Mouse (Mus musculus) adrenal gland, postnatal 36 days (tissue): ENCODE data around the gene Ankrd42. TPM values are rescaled to one million over a fixed set of nuclear protein-coding genes. Genes with fewer than 3 reads are reported as not detected.
A peak's percentile ranks its signal among the peaks of the same experiment; 100 is the strongest.

Experiments
- DNase-seq, 2 experiments: peaks; one replicate each; pipeline ENCODE4 v3.0.0; 2021; ENCODE audit warnings: mixed read lengths in 1 of 2
- long read RNA-seq, 2 experiments: library from polyadenylated mRNA; stranded (forward); transcript quantifications; one replicate each; pipeline ENCODE4 v2.0.0; 2021; ENCODE audit warnings: borderline sequencing depth in 2 of 2
- total RNA-seq, 2 experiments: library from RNA; stranded (reverse); gene quantifications; 2 replicates each; pipeline ENCODE4 v1.2.3; 2021

The Ankrd42 gene
- 1 to 10 TPM; 8.1 to 9.0 TPM for total RNA-seq
- long read RNA-seq, experiment 1, transcript Ankrd42-202 (12 exons, 2,782 nt): major isoform, 7 of 8 reads
- long read RNA-seq, experiment 1, partial matches to known transcripts: 1 of 8 reads
- long read RNA-seq, experiment 1, other reads (novel, unspliced or antisense): 0 of 8 reads
- long read RNA-seq, experiment 2, partial matches to known transcripts: 0 of 3 reads
- long read RNA-seq, experiment 2, other reads (novel, unspliced or antisense): 1 of 3 reads

DNA sequence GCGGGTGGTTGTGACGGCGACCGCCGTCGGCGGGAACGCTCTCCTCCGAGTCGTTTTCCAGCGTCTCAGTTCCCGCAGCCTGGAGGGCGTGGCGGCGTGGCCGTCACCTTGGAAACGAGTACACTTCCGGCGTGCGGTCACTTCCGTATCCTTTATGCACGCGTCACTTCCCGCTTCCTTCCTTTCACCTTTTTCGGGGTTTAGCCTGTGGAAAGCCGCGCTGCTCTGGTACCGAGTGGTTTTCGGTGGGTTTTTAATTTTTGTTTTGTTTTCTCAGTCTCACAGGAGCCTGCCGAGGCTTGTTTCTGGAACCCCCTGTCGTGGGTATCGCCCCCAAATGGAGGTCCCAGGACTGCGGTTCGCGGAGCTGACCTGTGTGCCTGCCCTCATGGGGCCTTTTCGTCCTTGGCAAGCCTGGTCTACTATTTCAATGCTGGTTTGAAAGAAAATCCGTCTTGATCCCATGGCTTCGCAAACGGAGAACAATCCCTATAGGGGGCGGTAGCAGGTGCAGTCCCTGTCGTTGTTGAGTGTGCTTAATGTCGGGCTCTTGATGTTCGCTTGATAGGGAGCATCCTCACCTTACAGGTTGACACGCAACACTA is at the start of gene Ankrd42:
Gene Ankrd42 (minus strand): TSS at position 122 of the 605 bp plus-strand sequence.
- peak; percentile 94 for DNase-seq

DNA sequence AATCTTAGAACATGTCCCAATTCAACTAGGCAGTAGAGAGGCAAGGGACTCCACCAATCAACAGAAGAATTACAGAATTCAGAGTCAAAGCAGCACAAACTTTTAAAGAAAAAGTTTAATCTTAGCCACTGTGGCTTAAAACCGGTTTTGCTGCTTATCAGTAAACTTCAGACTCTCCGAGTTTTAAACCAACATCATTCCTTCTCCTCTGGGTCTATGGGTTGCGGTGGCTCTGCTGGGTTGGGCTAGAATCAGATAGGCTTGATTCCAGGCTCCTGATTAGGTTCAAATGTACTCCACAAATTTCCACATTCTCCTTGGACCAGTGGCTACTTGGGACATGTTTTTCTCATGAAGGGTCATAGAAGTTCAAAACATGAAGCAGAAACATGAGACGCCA is 40.4 kb upstream of the Ankrd42 start:
- no peak for DNase-seq

DNA sequence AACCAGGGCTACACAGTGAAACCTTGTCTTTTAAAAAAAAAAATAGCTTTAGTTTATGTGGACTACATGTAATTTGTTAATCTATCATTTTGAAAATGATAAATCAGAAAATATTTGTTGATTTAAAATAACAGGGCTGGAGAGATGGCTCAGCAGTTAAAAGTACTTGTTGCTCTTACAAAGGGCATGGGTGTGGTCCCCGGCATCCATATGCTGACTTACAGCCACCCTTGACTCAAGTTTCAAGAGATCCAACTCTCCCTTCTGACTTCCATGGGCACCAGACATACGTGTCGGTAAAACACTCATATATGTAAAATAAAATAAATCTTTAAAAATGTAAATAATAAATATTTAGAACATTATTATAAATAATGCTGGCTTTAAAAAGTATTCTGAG is 38.2 kb upstream of the Ankrd42 start:
- no peak for DNase-seq

DNA sequence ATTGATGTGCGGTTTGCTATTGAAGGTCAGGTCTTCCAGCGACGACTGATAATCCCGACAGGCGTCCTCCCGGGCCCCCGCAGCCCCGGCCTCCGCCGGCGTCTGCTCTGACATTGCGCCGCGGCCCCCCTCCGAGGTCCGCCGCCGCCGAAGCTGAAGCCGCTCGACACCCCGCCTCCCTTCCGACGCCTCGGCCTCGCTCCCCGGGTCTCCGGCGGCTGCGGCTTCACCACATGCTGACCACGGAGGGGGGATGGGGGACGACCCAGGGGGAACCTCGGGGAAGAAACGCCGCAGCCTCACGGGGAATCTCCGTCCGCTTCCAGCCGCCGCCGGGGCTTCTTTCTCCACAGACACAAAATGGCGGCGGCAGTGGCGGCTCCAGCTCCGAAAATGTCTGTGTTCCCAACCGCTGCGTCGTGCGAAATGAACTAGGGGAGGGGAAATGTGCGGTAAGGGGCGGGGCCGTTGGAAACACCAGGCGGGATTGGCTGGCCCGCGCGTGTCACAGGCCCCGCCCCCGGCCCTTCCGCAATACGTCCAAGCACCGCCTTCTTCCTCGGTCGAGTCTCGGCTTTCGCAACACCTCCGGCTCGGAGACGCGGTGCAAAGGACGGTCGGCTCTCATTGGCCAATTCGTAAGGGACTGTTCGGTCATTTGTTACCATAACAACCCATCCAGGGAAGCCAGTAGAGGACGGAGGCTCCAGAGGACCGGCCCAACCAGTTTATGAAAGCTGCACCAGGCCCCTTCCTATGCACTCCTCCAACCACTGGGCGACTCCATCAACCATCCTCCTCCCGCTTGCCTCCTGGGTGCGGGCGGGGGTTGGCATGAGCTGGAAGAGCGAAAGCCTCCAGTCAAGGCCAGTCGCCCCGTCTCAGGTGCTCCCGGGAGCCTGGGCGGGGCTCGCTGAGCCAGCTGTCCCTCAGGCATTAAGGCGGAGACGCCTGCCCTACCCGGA is 32.8 kb upstream of the Ankrd42 start, which contains the start of gene Pcf11:
Gene Pcf11 (minus strand): TSS at position 428 of the 965 bp plus-strand sequence.
- DNase-seq: peak; percentile 94 to 97

DNA sequence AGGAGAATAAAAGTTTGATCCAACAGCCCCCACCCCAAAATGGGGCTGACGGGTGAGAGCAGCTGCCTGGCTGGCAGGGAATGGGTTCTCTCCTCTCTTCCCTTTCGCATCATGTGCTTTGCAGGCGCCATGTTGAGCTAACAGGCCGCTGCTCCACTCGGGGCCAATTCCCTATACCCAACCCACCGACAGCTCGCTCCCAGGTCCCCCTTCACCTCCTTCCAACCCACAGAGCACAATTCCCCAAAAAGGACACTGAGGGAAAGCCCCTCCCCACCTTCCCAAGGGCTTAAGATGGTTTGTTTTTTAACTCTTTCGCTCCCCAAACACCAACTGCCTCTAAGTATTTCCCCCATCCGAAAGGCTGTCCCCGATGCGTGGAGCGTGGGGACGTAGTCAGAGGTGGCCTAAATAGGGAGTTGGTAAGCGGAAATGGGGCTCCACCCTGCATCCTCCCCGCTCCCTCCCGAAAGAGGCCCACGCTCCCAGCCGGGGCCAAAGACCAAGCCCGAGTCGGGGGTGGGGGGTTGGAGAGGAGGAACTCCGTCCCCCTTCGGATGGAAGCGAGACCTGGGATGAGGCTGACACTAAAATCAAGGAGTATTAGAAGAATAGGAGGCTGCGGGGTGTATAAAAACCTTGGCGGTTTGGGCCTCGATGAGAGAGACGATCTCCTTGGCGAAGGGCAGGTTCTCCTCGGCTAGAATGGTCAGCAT is 32.0 kb upstream of the Ankrd42 start:
- DNase-seq: peak; percentile 58 to 70

DNA sequence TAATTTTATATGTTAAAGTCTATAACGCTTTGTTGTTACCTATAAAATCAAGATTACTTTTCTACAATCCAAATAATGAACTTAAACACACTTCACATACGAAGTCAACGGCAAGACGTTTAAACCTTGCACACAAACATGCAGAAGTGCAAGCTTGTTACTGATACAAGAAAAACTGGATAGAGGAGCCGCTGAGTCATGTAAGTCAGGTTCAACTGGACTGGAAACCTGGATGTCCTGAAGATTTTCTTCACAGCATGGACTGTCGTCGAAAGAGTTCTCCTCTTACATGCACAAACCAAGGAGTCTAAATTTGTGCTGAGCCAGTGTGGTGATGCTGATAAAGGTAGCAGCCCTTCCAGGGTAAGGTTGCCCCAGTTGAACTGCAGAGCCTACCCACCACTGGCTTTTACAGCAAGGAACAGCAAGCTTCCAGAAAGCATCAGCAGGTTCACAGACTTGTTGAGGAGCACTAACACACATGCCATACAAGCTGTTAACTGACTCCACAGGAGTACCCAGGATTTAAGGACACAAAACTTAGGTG is 29.4 kb upstream of the Ankrd42 start:
- DNase-seq: no peak

DNA sequence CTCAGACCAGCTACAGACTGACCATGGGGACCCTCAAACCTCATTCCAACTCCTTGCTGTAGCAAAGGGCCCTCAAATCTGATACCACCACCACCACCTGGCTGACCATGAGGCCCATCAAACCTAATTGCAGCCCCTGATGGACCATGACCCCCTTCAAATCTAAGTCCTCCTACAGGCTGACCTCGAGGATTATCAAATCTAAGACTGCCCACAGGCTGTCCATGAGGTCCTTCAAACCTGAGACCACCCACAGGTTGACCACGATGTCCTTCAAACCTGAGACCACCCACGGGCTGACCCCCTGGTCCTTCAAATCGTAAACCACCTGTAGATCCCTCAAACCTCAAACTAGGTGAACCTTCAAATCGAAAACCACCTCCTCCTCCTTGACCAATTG is 21.1 kb upstream of the Ankrd42 start:
- no peak for DNase-seq

DNA sequence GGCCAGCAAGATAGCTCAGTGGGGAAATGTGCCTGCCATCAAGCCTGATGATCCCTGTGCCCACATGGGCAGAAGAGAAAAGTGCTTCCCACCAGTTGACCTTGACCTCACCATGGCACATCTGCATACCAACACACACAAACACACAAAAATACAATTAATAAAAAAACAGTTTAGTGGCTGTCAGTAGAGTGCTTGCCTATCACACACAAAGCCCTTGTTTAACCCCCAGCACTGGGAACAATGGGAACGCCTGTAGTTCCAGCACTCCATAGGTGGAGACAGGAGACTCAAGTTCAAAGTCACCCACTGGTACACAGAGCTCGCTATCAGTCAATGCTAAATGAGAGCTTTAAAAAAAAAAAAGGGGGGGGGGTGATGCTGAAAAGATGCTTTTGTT is 19.4 kb upstream of the Ankrd42 start:
- DNase-seq: no peak

DNA sequence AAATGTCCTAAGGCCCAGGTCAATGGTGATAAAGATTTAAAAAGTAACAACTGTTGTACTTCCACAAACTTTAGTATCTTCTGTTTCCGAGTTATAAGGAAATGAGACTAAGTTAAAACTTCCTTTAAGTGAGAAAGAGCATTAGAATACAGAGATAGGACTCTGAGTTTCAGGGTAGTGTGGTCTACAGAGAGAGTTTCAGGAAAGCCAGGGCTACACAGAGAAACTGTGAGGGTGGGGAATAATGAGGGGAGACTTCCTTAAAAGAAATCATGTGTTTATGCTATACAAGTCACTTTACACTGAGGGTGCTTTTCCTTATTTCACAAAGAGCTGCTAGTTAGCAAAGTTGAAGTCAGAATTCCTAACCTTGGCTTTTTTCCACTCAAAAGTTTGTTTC is 16.4 kb upstream of the Ankrd42 start:
- no peak for DNase-seq

DNA sequence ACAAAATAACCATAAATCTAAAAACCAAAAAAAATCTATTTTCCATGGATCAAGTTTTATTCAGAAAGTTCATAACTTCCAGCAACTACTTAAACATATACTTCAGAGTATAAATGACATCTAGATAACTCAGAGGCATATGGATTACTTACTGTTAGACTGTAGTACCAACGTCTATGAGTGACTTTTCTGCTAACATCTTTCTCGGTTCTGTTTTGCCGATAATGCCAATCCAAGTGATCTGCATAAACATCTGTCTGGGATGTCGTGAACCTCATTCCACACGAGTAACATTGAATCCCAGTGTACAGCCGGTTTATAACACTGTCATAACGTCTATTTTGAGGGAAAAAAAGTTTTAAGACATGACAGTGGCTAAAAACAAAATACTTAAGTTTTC is 10.8 kb upstream of the Ankrd42 start:
- DNase-seq: no peak

DNA sequence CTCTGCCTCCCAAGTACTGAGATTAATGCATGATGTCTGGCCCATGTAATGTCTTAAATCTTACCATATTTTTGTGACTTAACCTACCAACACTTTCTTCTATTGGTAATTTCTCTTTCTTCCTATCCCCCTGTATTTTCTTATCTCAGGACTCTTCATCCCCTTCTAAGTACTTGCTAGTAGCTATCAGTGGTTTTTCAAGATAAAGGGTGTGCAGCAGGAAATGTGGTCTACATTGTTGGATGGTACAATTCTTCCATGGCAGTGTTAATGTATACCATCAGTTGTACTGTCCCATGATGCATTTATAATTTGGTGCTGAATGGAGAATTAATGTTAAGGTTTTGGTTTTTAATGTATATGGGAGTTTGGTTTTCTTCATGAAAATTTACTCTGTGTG is 5.4 kb upstream of the Ankrd42 start:
- DNase-seq: no peak

DNA sequence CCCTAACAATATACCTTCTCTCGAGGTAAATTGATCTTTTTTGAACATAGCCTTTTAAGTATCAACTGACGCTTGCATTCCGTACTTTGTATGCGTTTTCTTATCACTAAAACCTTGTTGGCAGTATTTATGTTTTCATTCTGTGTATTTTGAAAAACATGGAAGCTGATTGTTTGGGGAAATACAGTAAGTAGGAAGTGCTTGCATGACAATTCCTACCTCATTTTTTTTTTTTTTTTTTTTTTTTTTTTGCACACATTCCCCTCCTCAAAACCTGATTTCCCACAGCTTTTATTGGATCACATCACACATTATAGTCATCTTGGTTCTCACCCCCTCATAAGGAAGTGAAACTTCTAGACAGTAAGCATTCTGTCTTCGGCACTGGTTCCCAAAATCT is 1.1 kb upstream of the Ankrd42 start:
- no peak for DNase-seq

DNA sequence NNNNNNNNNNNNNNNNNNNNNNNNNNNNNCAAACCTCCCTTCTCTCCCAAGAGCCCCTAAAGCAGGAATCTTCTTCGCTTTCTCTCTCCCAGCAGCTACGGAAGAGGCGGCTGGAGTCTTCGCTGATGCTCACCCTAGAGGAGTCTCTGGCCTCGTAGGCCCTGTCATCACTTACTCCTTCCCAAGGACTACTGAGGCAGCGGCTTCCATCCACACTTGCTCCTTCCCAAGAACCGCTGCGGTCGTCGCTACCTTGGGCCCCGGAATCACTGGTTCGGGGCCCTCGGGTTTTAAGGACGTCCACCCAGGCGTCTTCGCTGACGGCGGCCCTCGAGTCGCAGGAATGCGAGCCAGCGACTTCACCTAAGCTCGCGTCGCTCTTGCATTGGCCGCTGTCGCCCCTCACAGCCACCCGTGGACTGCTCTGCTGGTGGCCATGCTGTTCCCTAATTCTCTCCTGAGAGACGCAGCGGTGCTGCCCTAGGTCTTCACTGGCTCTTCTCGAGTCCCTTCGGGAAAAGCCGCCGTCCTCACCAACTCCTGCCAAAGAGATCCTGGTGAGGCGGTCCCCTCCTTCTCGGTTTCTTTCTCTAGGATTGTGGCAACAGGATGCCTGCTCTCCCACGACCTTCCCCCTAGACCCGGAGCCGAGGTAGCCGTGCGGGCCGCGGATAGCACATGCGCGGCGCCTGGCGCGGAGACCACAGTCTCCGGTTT is 489 bp downstream of the Ankrd42 start:
- no peak for DNase-seq

DNA sequence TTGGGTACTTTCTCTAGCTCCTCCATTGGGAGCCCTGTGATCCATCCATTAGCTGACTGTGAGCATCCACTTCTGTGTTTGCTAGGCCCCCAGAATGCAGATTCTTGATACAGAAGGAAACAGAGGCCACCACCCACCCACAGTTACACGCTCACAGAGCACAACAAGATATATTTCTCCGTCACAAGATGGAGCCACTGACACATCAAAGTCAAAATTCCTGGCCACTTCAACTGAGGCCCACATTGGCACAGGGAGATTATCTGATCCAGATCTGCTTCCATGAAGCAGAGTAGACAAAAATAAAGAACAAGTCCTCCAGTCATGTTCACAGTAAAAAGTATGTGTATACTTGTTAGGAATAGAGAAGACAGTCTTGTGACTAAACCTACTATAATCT is 6.8 kb downstream of the Ankrd42 start:
- DNase-seq: peak in 1 of 2 experiments; percentile 26

DNA sequence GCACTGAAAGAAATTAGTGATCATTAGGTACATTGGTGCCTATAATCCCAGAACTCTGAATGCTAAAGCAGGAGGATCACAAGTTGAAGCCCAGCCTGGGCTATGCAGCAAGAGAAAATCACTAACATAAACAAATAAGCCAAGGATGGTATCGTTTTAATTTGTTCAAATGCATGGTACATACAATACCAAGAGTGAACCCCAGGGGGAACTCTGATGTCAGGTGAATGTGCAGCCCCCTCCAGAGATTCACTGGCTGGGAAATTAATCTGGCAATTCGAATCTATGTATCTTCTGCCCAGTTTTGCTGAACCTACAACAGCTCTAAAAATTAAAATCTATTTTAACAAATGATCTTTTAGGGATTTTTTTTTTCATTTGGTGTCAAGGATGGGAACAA is 12.5 kb downstream of the Ankrd42 start:
- no peak for DNase-seq

DNA sequence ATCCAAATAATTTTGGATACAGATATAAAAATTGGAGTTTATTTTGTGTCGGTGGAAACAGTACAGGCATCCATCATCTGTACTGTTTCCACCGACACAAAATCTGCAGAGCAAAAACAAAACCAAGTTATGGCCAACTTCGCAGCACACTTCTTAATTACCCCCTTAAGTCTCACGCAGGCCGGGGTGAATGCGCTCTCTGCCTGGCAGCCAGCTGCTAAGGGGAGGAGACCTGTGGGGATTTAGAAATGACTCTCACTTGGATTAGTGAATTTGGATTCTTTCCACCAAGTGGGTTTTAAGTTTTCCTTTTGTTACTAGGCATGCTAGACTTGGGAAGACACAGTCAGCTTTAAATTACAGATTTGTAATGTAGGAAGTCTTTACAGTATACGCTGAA is 26.1 kb downstream of the Ankrd42 start:
- no peak for DNase-seq

DNA sequence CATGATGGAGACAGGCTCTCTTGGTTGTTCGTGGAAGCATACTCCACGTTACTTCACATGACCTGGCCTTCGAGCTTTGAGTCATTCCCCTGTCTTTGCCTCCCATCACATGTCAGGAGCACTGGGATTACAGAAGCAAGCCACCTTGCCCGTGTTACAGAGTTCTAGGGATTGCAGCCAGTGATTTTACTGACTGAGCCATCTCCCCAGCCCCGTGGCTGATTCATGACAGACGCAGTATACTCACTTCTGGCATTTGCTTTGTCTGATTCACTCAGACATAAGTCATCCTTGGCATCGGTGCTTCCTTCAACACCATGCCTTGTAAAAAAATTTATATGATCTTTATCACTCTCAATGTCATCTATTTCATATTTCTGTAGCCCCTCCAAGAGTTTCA is 32.0 kb downstream of the Ankrd42 start:
- peak; percentile 56 to 61 for DNase-seq

DNA sequence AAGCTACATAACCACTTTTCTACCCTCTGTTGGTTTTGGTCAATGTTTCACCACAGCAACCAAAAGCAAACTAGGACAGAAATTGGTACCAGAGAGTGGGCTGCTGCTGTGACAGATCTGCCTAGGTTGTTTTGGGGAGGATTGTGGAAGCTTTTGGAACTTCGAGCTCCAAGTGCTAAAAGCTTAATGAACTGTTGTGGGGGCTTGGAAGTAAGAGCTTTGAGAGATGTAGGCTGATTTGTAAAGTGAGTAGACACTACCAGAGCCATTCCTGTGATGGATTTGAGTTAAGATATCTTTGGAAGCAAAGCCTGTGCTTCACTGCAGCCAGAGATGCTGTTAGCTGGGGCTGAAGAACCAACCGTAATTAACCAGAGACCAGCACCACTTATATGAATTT is 46.1 kb downstream of the Ankrd42 start:
- DNase-seq: no peak

DNA sequence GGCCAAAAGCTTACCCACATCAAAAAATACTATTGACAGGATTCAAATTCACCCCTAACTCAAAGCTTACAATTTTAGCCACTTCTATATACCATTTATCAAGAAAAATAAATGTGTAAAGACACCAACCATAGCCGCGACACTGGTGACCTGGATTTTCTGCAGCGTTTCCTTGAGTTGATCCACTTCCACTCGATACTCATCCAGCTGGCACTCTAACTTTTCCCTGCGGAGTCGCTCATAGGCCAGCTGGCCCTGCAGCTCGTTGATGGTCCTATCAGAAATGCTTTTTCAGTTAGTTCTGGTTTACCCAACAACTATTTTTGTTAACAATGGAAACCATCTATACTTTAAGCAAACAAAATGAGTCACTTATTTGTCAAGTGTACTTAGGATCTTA is 47.0 kb downstream of the Ankrd42 start:
- DNase-seq: no peak

DNA sequence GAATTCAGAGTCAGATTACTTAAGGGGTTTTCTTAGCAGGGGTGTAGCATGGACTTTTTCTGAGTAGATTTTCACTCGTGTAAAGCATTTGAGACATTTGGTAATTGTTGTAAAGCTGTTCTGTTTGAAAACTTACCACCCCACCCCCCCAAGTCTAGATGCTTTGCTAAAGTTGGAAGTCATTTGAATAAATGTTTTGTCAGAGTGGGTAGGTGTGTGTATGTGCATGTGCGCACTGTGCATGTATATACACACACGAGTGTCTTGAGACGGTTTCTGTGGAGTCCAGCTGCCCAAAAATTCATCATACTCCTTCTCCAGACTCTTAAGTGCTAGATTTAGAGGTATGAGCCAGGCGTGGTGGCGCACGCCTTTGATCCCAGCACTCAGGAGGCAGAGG is 53.4 kb downstream of the Ankrd42 start:
- no peak for DNase-seq

DNA sequence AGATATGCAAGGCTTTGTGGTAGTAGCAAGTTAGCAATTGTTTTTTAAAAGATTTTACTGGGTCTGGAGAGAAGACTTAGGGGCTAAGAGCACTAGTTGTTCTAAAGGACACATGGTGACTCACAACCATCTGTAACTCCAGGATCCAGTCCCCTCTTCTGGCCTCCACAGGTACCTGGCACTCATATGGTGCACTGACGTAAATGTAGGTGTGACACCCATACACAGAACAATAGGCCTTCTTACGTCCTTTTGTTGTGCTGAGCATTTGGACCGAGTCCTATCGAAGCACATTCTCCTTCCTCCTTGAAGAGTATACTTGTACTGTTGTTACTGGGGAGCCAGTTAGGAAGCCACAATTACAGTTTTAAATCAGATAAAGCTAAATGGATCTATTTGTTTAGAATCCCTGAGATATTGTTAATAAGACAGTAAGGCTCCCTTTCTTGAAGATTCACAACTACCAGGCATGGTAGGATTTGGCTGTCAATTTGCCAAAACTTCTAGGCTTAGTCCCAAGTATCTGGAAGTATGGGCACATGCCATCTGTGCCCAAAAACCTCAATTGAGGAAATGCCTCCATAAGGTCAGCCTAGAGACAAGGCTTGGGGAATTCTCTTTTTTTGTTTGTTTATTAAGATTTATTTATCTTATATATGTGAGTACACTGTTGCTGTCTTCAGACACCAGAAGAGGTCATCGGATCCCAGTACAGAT is 56.3 kb downstream of the Ankrd42 start:
- DNase-seq: no peak
